Mouse (Mus musculus): Measurements from ENCODE around the gene Izumo2. TPM values are rescaled to one million over a fixed set of nuclear protein-coding genes. Genes with fewer than 3 reads are reported as not detected.

The Izumo2 gene
- polyA plus RNA-seq, 1 experiment, result not detected

Other genes starting within 250 kb of the Izumo2 start
- not detected in 2 replicates for gene Aspdh, start 243.4 kb upstream of the Izumo2 start, polyA plus RNA-seq (2012; ENCODE audit: insufficient read depth, insufficient read length, missing spikeins)
- 25.2 and 29.4 TPM in 2 replicates for gene Josd2, start 240.8 kb upstream of the Izumo2 start, polyA plus RNA-seq (2012; ENCODE audit: insufficient read depth, insufficient read length, missing spikeins)
- gene Emc10, start 212.2 kb upstream of the Izumo2 start, polyA plus RNA-seq (2012; ENCODE audit: insufficient read depth, insufficient read length, missing spikeins), result 80.2 and 97.6 TPM in 2 replicates
- 3.2 and 3.6 TPM in 2 replicates for gene Fam71e1, start 212.2 kb upstream of the Izumo2 start, polyA plus RNA-seq (2012; ENCODE audit: insufficient read depth, insufficient read length, missing spikeins)
- 10.9 and 25.7 TPM in 2 replicates for gene Mybpc2, start 184.1 kb upstream of the Izumo2 start, polyA plus RNA-seq (2012; ENCODE audit: insufficient read depth, insufficient read length, missing spikeins)
- gene Spib, start 176.7 kb upstream of the Izumo2 start, polyA plus RNA-seq (2012; ENCODE audit: insufficient read depth, insufficient read length, missing spikeins), result not detected in 2 replicates
- 2.6 and 3.9 TPM in 2 replicates for gene Pold1, start 159.9 kb upstream of the Izumo2 start, polyA plus RNA-seq (2012; ENCODE audit: insufficient read depth, insufficient read length, missing spikeins)
- 49.1 and 54.3 TPM in 2 replicates for gene Nr1h2, start 154.8 kb upstream of the Izumo2 start, polyA plus RNA-seq (2012; ENCODE audit: insufficient read depth, insufficient read length, missing spikeins)
- 0.96 TPM in 1 of 2 replicates, not detected in the other for gene Napsa, start 136.4 kb upstream of the Izumo2 start, polyA plus RNA-seq (2012; ENCODE audit: insufficient read depth, insufficient read length, missing spikeins)
- 0.83 TPM in 1 of 2 replicates, not detected in the other for gene Kcnc3, start 118.1 kb upstream of the Izumo2 start, polyA plus RNA-seq (2012; ENCODE audit: insufficient read depth, insufficient read length, missing spikeins)
- gene Myh14, start 37.9 kb upstream of the Izumo2 start, polyA plus RNA-seq (2012; ENCODE audit: insufficient read depth, insufficient read length, missing spikeins), result 6.8 and 7.3 TPM in 2 replicates
- gene Vrk3, start 39.7 kb downstream of the Izumo2 start, polyA plus RNA-seq (2012; ENCODE audit: insufficient read depth, insufficient read length, missing spikeins), result 10.9 and 19.7 TPM in 2 replicates
- gene Zfp473, start 42.3 kb downstream of the Izumo2 start, polyA plus RNA-seq (2012; ENCODE audit: insufficient read depth, insufficient read length, missing spikeins), result not detected in 2 replicates
- 8.2 and 17.3 TPM in 2 replicates for gene Nup62, start 107.3 kb downstream of the Izumo2 start, polyA plus RNA-seq (2012; ENCODE audit: insufficient read depth, insufficient read length, missing spikeins)
- 0.54 and 1.2 TPM in 2 replicates for gene Il4i1, start 107.6 kb downstream of the Izumo2 start, polyA plus RNA-seq (2012; ENCODE audit: insufficient read depth, insufficient read length, missing spikeins)
- 252 and 500 TPM in 2 replicates for gene Atf5, start 107.9 kb downstream of the Izumo2 start, polyA plus RNA-seq (2012; ENCODE audit: insufficient read depth, insufficient read length, missing spikeins)
- 42.8 and 49.8 TPM in 2 replicates for gene Akt1s1, start 140.2 kb downstream of the Izumo2 start, polyA plus RNA-seq (2012; ENCODE audit: insufficient read depth, insufficient read length, missing spikeins)
- 24.5 and 28.2 TPM in 2 replicates for gene Tbc1d17, start 140.3 kb downstream of the Izumo2 start, polyA plus RNA-seq (2012; ENCODE audit: insufficient read depth, insufficient read length, missing spikeins)
- 15.7 and 20.2 TPM in 2 replicates for gene Pnkp, start 148.4 kb downstream of the Izumo2 start, polyA plus RNA-seq (2012; ENCODE audit: insufficient read depth, insufficient read length, missing spikeins)
- gene Ptov1, start 161.0 kb downstream of the Izumo2 start, polyA plus RNA-seq (2012; ENCODE audit: insufficient read depth, insufficient read length, missing spikeins), result 68.5 and 73.6 TPM in 2 replicates
- gene Med25, start 184.0 kb downstream of the Izumo2 start, polyA plus RNA-seq (2012; ENCODE audit: insufficient read depth, insufficient read length, missing spikeins), result 21.6 and 21.8 TPM in 2 replicates
- 12.7 and 17.1 TPM in 2 replicates for gene Fuz, start 187.3 kb downstream of the Izumo2 start, polyA plus RNA-seq (2012; ENCODE audit: insufficient read depth, insufficient read length, missing spikeins)
- gene Ap2a1, start 220.8 kb downstream of the Izumo2 start, polyA plus RNA-seq (2012; ENCODE audit: insufficient read depth, insufficient read length, missing spikeins), result 21.5 and 23.0 TPM in 2 replicates
- gene Tsks, start 234.5 kb downstream of the Izumo2 start, polyA plus RNA-seq (2012; ENCODE audit: insufficient read depth, insufficient read length, missing spikeins), result not detected in 2 replicates

Data from brown adipose tissue, adult 24 weeks (tissue).